Mouse (Mus musculus): ENCODE data around the gene Six2. TPM values are rescaled to one million over a fixed set of nuclear protein-coding genes. Genes with fewer than 3 reads are reported as not detected.

The Six2 gene
- total and polyA plus RNA-seq, 3 experiments, result 0.04 to 0.40 TPM; not detected in 1

- dilution Hi-C loops (cut with MboI; ENCODE audit: extremely low pct_ligation_motif_present, extremely low pct_unique_long_range_greater_than_20kb, low sequenced_read_pairs) (no loop called here), in situ Hi-C loops (cut with MboI; ENCODE audit: low pct_ligation_motif_present, low pct_unique_long_range_greater_than_20kb, low sequenced_read_pairs) (no loop called here)
- no peak for TF ChIP-seq MXI1 (IDR thresholded peaks at IDR 0.05; ENCODE audit: low read depth, low read length)
- no peak for TF ChIP-seq PAX5 (IDR thresholded peaks at IDR 0.05; ENCODE audit: low read length)
- TF ChIP-seq USF1 (IDR thresholded peaks at IDR 0.05; ENCODE audit: low read depth, low read length), result no peak
- no peak for TF ChIP-seq UBTF (IDR thresholded peaks at IDR 0.05; ENCODE audit: low read depth, low read length)
- TF ChIP-seq BHLHE40 (IDR thresholded peaks at IDR 0.05; ENCODE audit: low read depth, low read length), result no peak
- no peak for TF ChIP-seq JUN (IDR thresholded peaks at IDR 0.05; ENCODE audit: insufficient read depth, low read depth, low read length)
- no peak for TF ChIP-seq CTCF (conservative IDR thresholded peaks at IDR 0.05 in 1 of 2, IDR thresholded peaks at IDR 0.05 in 1 of 2; ENCODE audit: low read depth in 2 of 2, low read length in 2 of 2)
- no peak for TF ChIP-seq TCF12 (IDR thresholded peaks at IDR 0.05; ENCODE audit: low read depth, low read length)
- TF ChIP-seq ELF1 (IDR thresholded peaks at IDR 0.05; ENCODE audit: low read depth, low read length), result no peak
- TF ChIP-seq MYC (IDR thresholded peaks at IDR 0.05; ENCODE audit: low read depth, low read length), result no peak
- TF ChIP-seq E2F4 (IDR thresholded peaks at IDR 0.05; ENCODE audit: insufficient replicate concordance, low read depth, low read length), result no peak
- TF ChIP-seq IRF4 (IDR thresholded peaks at IDR 0.05; ENCODE audit: low read depth, low read length), result no peak
- TF ChIP-seq TBP (conservative IDR thresholded peaks at IDR 0.05; ENCODE audit: low read depth, low read length), result no peak
- H3K9me3 ChIP-seq (replicated peaks; ENCODE audit: low read length), result no peaks in the 10 kb centered on the region
- no peak overlapping the region for H3K4me2 ChIP-seq (ENCODE audit: insufficient read depth, low read depth, poor library complexity, severe bottlenecking)
- H3K27ac ChIP-seq (ENCODE audit: insufficient read depth, low read depth), result no peak overlapping the region
- no peaks in the 10 kb centered on the region for H3K27me3 ChIP-seq (replicated peaks)
- no peak overlapping the region for H3K9ac ChIP-seq (ENCODE audit: insufficient read depth, low read depth)
- H3K79me2 ChIP-seq (replicated peaks; ENCODE audit: control insufficient read depth, extremely low read depth, insufficient read depth, poor library complexity, severe bottlenecking), result no peaks in the 10 kb centered on the region
- H3K4me3 ChIP-seq (replicated peaks in 1 of 3; ENCODE audit: low read depth in 2 of 3, low read length in 2 of 3, poor library complexity in 1 of 3), result no peak overlapping the region
- no peaks in the 10 kb centered on the region for H3K4me1 ChIP-seq (ENCODE audit: control insufficient read depth in 1 of 2, insufficient read depth in 2 of 2)
- no peaks in the 10 kb centered on the region for H3K36me3 ChIP-seq (replicated peaks in 1 of 2; ENCODE audit: control insufficient read depth in 1 of 2, insufficient read depth in 1 of 2, low read length in 1 of 2)
- DNase-seq (ENCODE audit: extremely low read depth), result no peak
Observed at GRCm38 (mm10) chr17:85725988-85726387, 37.9 kb upstream of the Six2 start.

- Histone ChIP-seq H3K4me3 (replicated peaks in 1 of 3; ENCODE audit: low read depth in 2 of 3, low read length in 2 of 3, poor library complexity in 1 of 3) (no peak overlapping the region), H3K27me3 (replicated peaks) (no peaks in the 10 kb centered on the region), H3K9ac (ENCODE audit: insufficient read depth, low read depth) (no peak overlapping the region), H3K79me2 (replicated peaks; ENCODE audit: control insufficient read depth, extremely low read depth, insufficient read depth, poor library complexity, severe bottlenecking) (no peaks in the 10 kb centered on the region), H3K4me1 (ENCODE audit: control insufficient read depth in 1 of 2, insufficient read depth in 2 of 2) (no peaks in the 10 kb centered on the region), H3K9me3 (replicated peaks; ENCODE audit: low read length) (no peaks in the 10 kb centered on the region), H3K4me2 (ENCODE audit: insufficient read depth, low read depth, poor library complexity, severe bottlenecking) (no peak overlapping the region), H3K27ac (ENCODE audit: insufficient read depth, low read depth) (no peak overlapping the region), H3K36me3 (replicated peaks in 1 of 2; ENCODE audit: control insufficient read depth in 1 of 2, insufficient read depth in 1 of 2, low read length in 1 of 2) (no peaks in the 10 kb centered on the region)
- no peak for DNase-seq (ENCODE audit: extremely low read depth)
- in situ Hi-C loops (cut with MboI; ENCODE audit: low pct_ligation_motif_present, low pct_unique_long_range_greater_than_20kb, low sequenced_read_pairs) (no loop called here), dilution Hi-C loops (cut with MboI; ENCODE audit: extremely low pct_ligation_motif_present, extremely low pct_unique_long_range_greater_than_20kb, low sequenced_read_pairs) (no loop called here)
- TF ChIP-seq ZMIZ1 (IDR thresholded peaks at IDR 0.05; ENCODE audit: low read depth, low read length) (no peak), ELF1 (IDR thresholded peaks at IDR 0.05; ENCODE audit: low read depth, low read length) (no peak), IRF4 (IDR thresholded peaks at IDR 0.05; ENCODE audit: low read depth, low read length) (no peak), ETS1 (conservative IDR thresholded peaks at IDR 0.05; ENCODE audit: low read depth, low read length) (no peak), NRF1 (IDR thresholded peaks at IDR 0.05; ENCODE audit: low read depth, low read length) (no peak), USF2 (conservative IDR thresholded peaks at IDR 0.05; ENCODE audit: low read depth, low read length) (no peak), MAX (IDR thresholded peaks at IDR 0.05; ENCODE audit: low read length) (no peak), MYC (IDR thresholded peaks at IDR 0.05; ENCODE audit: low read depth, low read length) (no peak), ZC3H11A (IDR thresholded peaks at IDR 0.05; ENCODE audit: low read depth, low read length) (no peak)
Observed at GRCm38 (mm10) chr17:85723166-85723565, 35.1 kb upstream of the Six2 start.
